Comparison of ENCODE assay signal across 12 mouse cellular contexts in the genomic region with DNA sequence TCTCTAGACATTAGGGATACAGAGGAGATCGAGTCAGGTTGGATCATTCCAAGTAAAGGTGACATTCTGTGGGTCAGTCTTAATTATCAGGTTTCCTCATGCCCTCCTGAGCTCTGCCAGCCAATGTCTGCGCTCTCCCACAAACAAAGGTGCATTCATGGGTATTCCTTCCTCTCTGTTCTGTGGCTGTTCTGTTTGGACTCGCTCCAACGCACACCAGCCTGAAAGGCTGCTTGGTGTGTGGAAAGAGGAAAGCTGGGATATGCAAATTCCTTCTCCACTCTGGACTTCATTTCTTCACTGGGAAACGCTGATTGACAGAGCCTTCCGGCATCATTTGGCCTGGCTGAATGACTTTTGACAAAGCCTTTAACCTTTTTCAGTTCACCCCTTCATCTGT. TPM values are rescaled to one million over a fixed set of nuclear protein-coding genes. Genes with fewer than 3 reads are reported as not detected.
DNase-seq lines count a peak whose midpoint lies in the region; ATAC-seq and TF ChIP-seq lines count a peak whose summit lies in the region.
"Had no signal": no experiment of that assay in that cellular context is flagged by ENCODE, and none has a peak within 500 bp of the region (broad histone marks: within the 10 kb centered on the region; RNA-seq: fewer than 3 reads in every experiment).

No protein-coding gene starts in this region.

- H3K4me2 ChIP-seq in kidney, embryonic 16.5 days (replicated peaks; ENCODE audit: low read depth, low read length), result no peak overlapping the region
- H3K4me2 ChIP-seq in hindbrain, embryonic 11.5 days (replicated peaks; ENCODE audit: low read depth, low read length), result no peak overlapping the region
- no peak overlapping the region for H3K4me2 ChIP-seq in stomach, postnatal 0 days (replicated peaks; ENCODE audit: low read depth)
- H3K4me2 ChIP-seq: lung, embryonic 15.5 days had no signal

- peaks cover 13% of the 10 kb centered on the region for H3K36me3 ChIP-seq in kidney, embryonic 16.5 days (ENCODE audit: insufficient read depth, low read length)
- peaks cover 2% of the 10 kb centered on the region; the same call in 1 of the 2 replicates for H3K36me3 ChIP-seq in hindbrain, embryonic 11.5 days (ENCODE audit: control insufficient read depth, insufficient read depth, low read length)
- H3K36me3 ChIP-seq in stomach, postnatal 0 days (ENCODE audit: control insufficient read depth, insufficient read depth, low read length), result peaks cover 15% of the 10 kb centered on the region

- peaks cover 14% of the 10 kb centered on the region for H3K4me1 ChIP-seq in kidney, embryonic 16.5 days (ENCODE audit: insufficient read depth, low read length)
- H3K4me1 ChIP-seq in hindbrain, embryonic 11.5 days (replicated peaks; ENCODE audit: control insufficient read depth, insufficient read depth, low read length), result no peaks in the 10 kb centered on the region
- H3K4me1 ChIP-seq in stomach, postnatal 0 days (replicated peaks; ENCODE audit: control insufficient read depth, insufficient read depth), result 0 out of 2 replicates have a peak, but pooled peaks cover 2% of the 10 kb centered on the region

- peak; percentile 29; the same call in 1 of the 2 replicates for ATAC-seq in kidney, embryonic 16.5 days (ENCODE audit: low FRiP score, low TSS enrichment)
- no peak for ATAC-seq in hindbrain, embryonic 11.5 days (ENCODE audit: low FRiP score)
- peak; percentile 34; the same call in 1 of the 2 replicates for ATAC-seq in stomach, postnatal 0 days (ENCODE audit: low FRiP score, low TSS enrichment)

- 47% methylated on average over 6 of the region's 6 CpGs for WGBS in kidney, embryonic 16.5 days
- 49% methylated on average over 6 of the region's 6 CpGs for WGBS in hindbrain, embryonic 11.5 days
- WGBS in stomach, postnatal 0 days, result 53% methylated on average over 6 of the region's 6 CpGs

- TF ChIP-seq EP300 in stomach, postnatal 0 days (optimal IDR thresholded peaks at IDR 0.05), result no peak

- no peaks in the 10 kb centered on the region for H3K9me3 ChIP-seq in kidney, embryonic 16.5 days (ENCODE audit: low read length)
- H3K9me3 ChIP-seq in hindbrain, embryonic 11.5 days (ENCODE audit: control insufficient read depth, low read length), result no peaks in the 10 kb centered on the region
- no peaks in the 10 kb centered on the region for H3K9me3 ChIP-seq in stomach, postnatal 0 days (ENCODE audit: control insufficient read depth, low read length)
- H3K9me3 ChIP-seq: lung, embryonic 15.5 days had no signal

- no peak overlapping the region for H3K4me3 ChIP-seq in kidney, embryonic 16.5 days (ENCODE audit: low read length)
- no peak overlapping the region for H3K4me3 ChIP-seq in hindbrain, embryonic 11.5 days (ENCODE audit: low read depth, low read length)
- no peak overlapping the region for H3K4me3 ChIP-seq in stomach, postnatal 0 days (ENCODE audit: low read depth, low read length)
- H3K4me3 ChIP-seq: lung, embryonic 15.5 days had no signal

- no peaks in the 10 kb centered on the region for H3K27me3 ChIP-seq in kidney, embryonic 16.5 days (ENCODE audit: insufficient read depth, low read length)
- no peaks in the 10 kb centered on the region for H3K27me3 ChIP-seq in hindbrain, embryonic 11.5 days (ENCODE audit: control insufficient read depth, insufficient read depth, low read length)
- H3K27me3 ChIP-seq in stomach, postnatal 0 days (ENCODE audit: control insufficient read depth, insufficient read depth, low read length), result no peaks in the 10 kb centered on the region
- H3K27me3 ChIP-seq: lung, embryonic 15.5 days had no signal

- peak overlapping the region; percentile 57 for H3K27ac ChIP-seq in kidney, embryonic 16.5 days (ENCODE audit: low read length)
- H3K27ac ChIP-seq in hindbrain, embryonic 11.5 days (ENCODE audit: low read depth, low read length), result 0 out of 2 replicates have a peak overlapping the region, but pooled peaks have one; percentile 14
- H3K27ac ChIP-seq in stomach, postnatal 0 days (replicated peaks), result no peak overlapping the region
- H3K27ac ChIP-seq: lung, embryonic 15.5 days had no signal

- DNase-seq in kidney, adult 11 months, result no peak
- peak; percentile 69 to 71 for DNase-seq in right cerebral cortex, postnatal 10 days (ENCODE audit: low spot score in 2 of 2)
- no peak for DNase-seq in right cerebral cortex, postnatal 4 days
- DNase-seq in hindbrain, embryonic 11.5 days (ENCODE audit: low spot score), result no peak
- peak; percentile 59 for DNase-seq in stomach, postnatal 0 days (ENCODE audit: low spot score)
- DNase-seq in left cerebral cortex, adult 9 months (ENCODE audit: low spot score in 2 of 2), result no peak
- no peak for DNase-seq in embryo, embryonic 9.5 days (ENCODE audit: extremely low spot score)
- DNase-seq: cerebellum, adult 8-10 months; gastrocnemius, postnatal 25 days; heart, postnatal 10 days had no signal

- TF ChIP-seq CTCF in stomach, postnatal 0 days (IDR thresholded peaks at IDR 0.05; ENCODE audit: low read depth), result no peak

- no peak overlapping the region for H3K9ac ChIP-seq in kidney, embryonic 16.5 days (replicated peaks; ENCODE audit: low read length)
- H3K9ac ChIP-seq in hindbrain, embryonic 11.5 days (ENCODE audit: low read depth, low read length), result no peak overlapping the region
- no peak overlapping the region for H3K9ac ChIP-seq in stomach, postnatal 0 days (ENCODE audit: low read length)
- H3K9ac ChIP-seq: lung, embryonic 15.5 days had no signal

RNA-seq across cellular contexts. Expression of gene Ifi35, which starts 6.5 kb away (rescaled TPM):
- polyA plus RNA-seq in kidney, embryonic 16.5 days (2015; fragmentation: Nextera tagmentation; extraction: Ambion mirVana), result 17.9 and 18.6 TPM in 2 replicates
- 4.5 and 5.0 TPM in 2 replicates for polyA plus RNA-seq in hindbrain, embryonic 11.5 days (2014; fragmentation: Nextera tagmentation; extraction: Ambion mirVana)
- polyA plus RNA-seq in stomach, postnatal 0 days (2015; fragmentation: Nextera tagmentation; extraction: Ambion mirVana), result 37.4 and 37.5 TPM in 2 replicates

RNA-seq across cellular contexts. Expression of gene Rnd2, which starts 10.1 kb away (rescaled TPM):
- 10.9 and 11.3 TPM in 2 replicates for polyA plus RNA-seq in kidney, embryonic 16.5 days (2015; fragmentation: Nextera tagmentation; extraction: Ambion mirVana)
- polyA plus RNA-seq in hindbrain, embryonic 11.5 days (2014; fragmentation: Nextera tagmentation; extraction: Ambion mirVana), result 88.0 and 127 TPM in 2 replicates
- 15.3 and 16.1 TPM in 2 replicates for polyA plus RNA-seq in stomach, postnatal 0 days (2015; fragmentation: Nextera tagmentation; extraction: Ambion mirVana)

RNA-seq across cellular contexts. Expression of gene Vat1, which starts 11.3 kb away (rescaled TPM):
- polyA plus RNA-seq in kidney, embryonic 16.5 days (2015; fragmentation: Nextera tagmentation; extraction: Ambion mirVana), result 36.5 and 39.3 TPM in 2 replicates
- 74.5 and 89.4 TPM in 2 replicates for polyA plus RNA-seq in hindbrain, embryonic 11.5 days (2014; fragmentation: Nextera tagmentation; extraction: Ambion mirVana)
- polyA plus RNA-seq in stomach, postnatal 0 days (2015; fragmentation: Nextera tagmentation; extraction: Ambion mirVana), result 63.4 and 71.1 TPM in 2 replicates

RNA-seq across cellular contexts. Expression of gene Rpl27, which starts 12.6 kb away (rescaled TPM):
- polyA plus RNA-seq in kidney, embryonic 16.5 days (2015; fragmentation: Nextera tagmentation; extraction: Ambion mirVana), result 267 and 290 TPM in 2 replicates
- polyA plus RNA-seq in hindbrain, embryonic 11.5 days (2014; fragmentation: Nextera tagmentation; extraction: Ambion mirVana), result 387 and 395 TPM in 2 replicates
- polyA plus RNA-seq in stomach, postnatal 0 days (2015; fragmentation: Nextera tagmentation; extraction: Ambion mirVana), result 317 and 371 TPM in 2 replicates

RNA-seq across cellular contexts. Expression of gene Ptges3l, which starts 29.6 kb away (rescaled TPM):
- 10.1 and 10.9 TPM in 2 replicates for polyA plus RNA-seq in kidney, embryonic 16.5 days (2015; fragmentation: Nextera tagmentation; extraction: Ambion mirVana)
- polyA plus RNA-seq in hindbrain, embryonic 11.5 days (2014; fragmentation: Nextera tagmentation; extraction: Ambion mirVana), result 3.1 and 3.5 TPM in 2 replicates
- polyA plus RNA-seq in stomach, postnatal 0 days (2015; fragmentation: Nextera tagmentation; extraction: Ambion mirVana), result 11.1 and 13.4 TPM in 2 replicates

Comparison
In these comparisons a context has a peak if more than half of its experiments do, and no peak if none do; other contexts are left out.
1. DNase-seq: peak in right cerebral cortex, postnatal 10 days (2 of 2) and stomach, postnatal 0 days (single experiment); none in kidney, adult 11 months (single experiment), right cerebral cortex, postnatal 4 days (single experiment), hindbrain, embryonic 11.5 days (single experiment), left cerebral cortex, adult 9 months (0 of 2) and embryo, embryonic 9.5 days (single experiment).